Mouse (Mus musculus): Measurements from ENCODE around the gene Chrm1. TPM values are rescaled to one million over a fixed set of nuclear protein-coding genes. Genes with fewer than 3 reads are reported as not detected.

The Chrm1 gene
- polyA plus RNA-seq, 2 experiments, result 0.56 to 0.62 TPM

- Histone ChIP-seq H3K4me1 (ENCODE audit: control insufficient read depth, insufficient read depth, low read length) (no peaks in the 10 kb centered on the region), H3K4me3 (replicated peaks; ENCODE audit: low read length) (no peak overlapping the region), H3K36me3 (ENCODE audit: control insufficient read depth, insufficient read depth, low read length) (no peaks in the 10 kb centered on the region), H3K27me3 (ENCODE audit: control insufficient read depth, insufficient read depth, low read length) (no peaks in the 10 kb centered on the region), H3K4me2 (replicated peaks; ENCODE audit: low read depth, low read length, severe bottlenecking) (no peak overlapping the region), H3K9me3 (ENCODE audit: control insufficient read depth, low read length) (no peaks in the 10 kb centered on the region), H3K27ac (replicated peaks; ENCODE audit: low read depth, low read length) (no peak overlapping the region), H3K9ac (ENCODE audit: low read depth, low read length, severe bottlenecking) (no peak overlapping the region)
- no peak for TF ChIP-seq POLR2A (IDR thresholded peaks at IDR 0.05; ENCODE audit: borderline replicate concordance, extremely low read depth, insufficient read depth, insufficient read length)
- ATAC-seq (ENCODE audit: low FRiP score, low read depth) (no peak), DNase-seq (ENCODE audit: low spot score) (no peak)
- WGBS, result 78% methylated on average over 9 of the region's 9 CpGs
Observed at GRCm38 (mm10) chr19:8699652-8700051, 36.1 kb downstream of the Chrm1 start.

GRCm38 (mm10) chr19:8702458-8702857 is 38.9 kb downstream of the Chrm1 start:
- 62% methylated on average over 3 of the region's 3 CpGs for WGBS
- Histone ChIP-seq H3K4me2 (replicated peaks; ENCODE audit: low read depth, low read length, severe bottlenecking) (no peak overlapping the region), H3K27me3 (ENCODE audit: control insufficient read depth, insufficient read depth, low read length) (no peaks in the 10 kb centered on the region), H3K9ac (ENCODE audit: low read depth, low read length, severe bottlenecking) (no peak overlapping the region), H3K36me3 (ENCODE audit: control insufficient read depth, insufficient read depth, low read length) (peaks cover 13% of the 10 kb centered on the region), H3K4me1 (ENCODE audit: control insufficient read depth, insufficient read depth, low read length) (no peaks in the 10 kb centered on the region), H3K9me3 (ENCODE audit: control insufficient read depth, low read length) (no peaks in the 10 kb centered on the region), H3K4me3 (replicated peaks; ENCODE audit: low read length) (no peak overlapping the region), H3K27ac (replicated peaks; ENCODE audit: low read depth, low read length) (no peak overlapping the region)
- no peak for ATAC-seq (ENCODE audit: low FRiP score, low read depth)
- no peak for DNase-seq (ENCODE audit: low spot score)
- TF ChIP-seq POLR2A (IDR thresholded peaks at IDR 0.05; ENCODE audit: borderline replicate concordance, extremely low read depth, insufficient read depth, insufficient read length), result no peak

- no peak for DNase-seq (ENCODE audit: low spot score)
- Histone ChIP-seq H3K27ac (replicated peaks; ENCODE audit: low read depth, low read length) (no peak overlapping the region), H3K9me3 (ENCODE audit: control insufficient read depth, low read length) (no peaks in the 10 kb centered on the region), H3K27me3 (ENCODE audit: control insufficient read depth, insufficient read depth, low read length) (no peaks in the 10 kb centered on the region), H3K36me3 (ENCODE audit: control insufficient read depth, insufficient read depth, low read length) (peaks cover 25% of the 10 kb centered on the region), H3K9ac (ENCODE audit: low read depth, low read length, severe bottlenecking) (no peak overlapping the region), H3K4me2 (replicated peaks; ENCODE audit: low read depth, low read length, severe bottlenecking) (no peak overlapping the region), H3K4me3 (replicated peaks; ENCODE audit: low read length) (no peak overlapping the region), H3K4me1 (ENCODE audit: control insufficient read depth, insufficient read depth, low read length) (no peaks in the 10 kb centered on the region)
- no peak for TF ChIP-seq POLR2A (IDR thresholded peaks at IDR 0.05; ENCODE audit: borderline replicate concordance, extremely low read depth, insufficient read depth, insufficient read length)
- WGBS, result 67% methylated on average over 3 of the region's 4 CpGs
- ATAC-seq (ENCODE audit: low FRiP score, low read depth), result no peak
Observed at GRCm38 (mm10) chr19:8703571-8703970, 40.0 kb downstream of the Chrm1 start.

GRCm38 (mm10) chr19:8705026-8705708 is 41.6 kb downstream of the Chrm1 start:
- 77% methylated on average over 6 of the region's 6 CpGs for WGBS
- no peaks in the 10 kb centered on the region for H3K4me1 ChIP-seq (ENCODE audit: control insufficient read depth, insufficient read depth, low read length)
- H3K9me3 ChIP-seq (ENCODE audit: control insufficient read depth, low read length), result no peaks in the 10 kb centered on the region
- DNase-seq (ENCODE audit: low spot score) (no peak), ATAC-seq (ENCODE audit: low FRiP score, low read depth) (no peak)
- no peak overlapping the region for H3K4me2 ChIP-seq (replicated peaks; ENCODE audit: low read depth, low read length, severe bottlenecking)
- H3K9ac ChIP-seq (ENCODE audit: low read depth, low read length, severe bottlenecking), result no peak overlapping the region
- no peak for TF ChIP-seq POLR2A (IDR thresholded peaks at IDR 0.05; ENCODE audit: borderline replicate concordance, extremely low read depth, insufficient read depth, insufficient read length)
- no peaks in the 10 kb centered on the region for H3K27me3 ChIP-seq (ENCODE audit: control insufficient read depth, insufficient read depth, low read length)
- H3K4me3 ChIP-seq (replicated peaks; ENCODE audit: low read length), result no peak overlapping the region
- H3K36me3 ChIP-seq (ENCODE audit: control insufficient read depth, insufficient read depth, low read length), result peaks cover 40% of the 10 kb centered on the region
- no peak overlapping the region for H3K27ac ChIP-seq (replicated peaks; ENCODE audit: low read depth, low read length)

GRCm38 (mm10) chr19:8706132-8706667 is 42.6 kb downstream of the Chrm1 start:
- 73% methylated on average over 6 of the region's 7 CpGs for WGBS
- Histone ChIP-seq H3K27ac (replicated peaks; ENCODE audit: low read depth, low read length) (no peak overlapping the region), H3K4me1 (ENCODE audit: control insufficient read depth, insufficient read depth, low read length) (peaks cover 9% of the 10 kb centered on the region), H3K9ac (ENCODE audit: low read depth, low read length, severe bottlenecking) (no peak overlapping the region), H3K27me3 (ENCODE audit: control insufficient read depth, insufficient read depth, low read length) (no peaks in the 10 kb centered on the region), H3K9me3 (ENCODE audit: control insufficient read depth, low read length) (no peaks in the 10 kb centered on the region), H3K4me3 (replicated peaks; ENCODE audit: low read length) (no peak overlapping the region), H3K4me2 (replicated peaks; ENCODE audit: low read depth, low read length, severe bottlenecking) (no peak overlapping the region), H3K36me3 (ENCODE audit: control insufficient read depth, insufficient read depth, low read length) (peaks cover 50% of the 10 kb centered on the region)
- no peak for ATAC-seq (ENCODE audit: low FRiP score, low read depth)
- no peak for TF ChIP-seq POLR2A (IDR thresholded peaks at IDR 0.05; ENCODE audit: borderline replicate concordance, extremely low read depth, insufficient read depth, insufficient read length)
- DNase-seq (ENCODE audit: low spot score), result no peak
